Mouse (Mus musculus) adrenal gland, adult (tissue): ENCODE data around the gene Sh3yl1.

Source experiments
- DNase-seq, 2 experiments: peaks; one replicate each; pipeline ENCODE4 v3.0.0; 2022 to 2023; ENCODE audit warnings: low spot score in 1 of 2; ENCODE audit not compliant: inconsistent age in 2 of 2

The Sh3yl1 gene

DNA sequence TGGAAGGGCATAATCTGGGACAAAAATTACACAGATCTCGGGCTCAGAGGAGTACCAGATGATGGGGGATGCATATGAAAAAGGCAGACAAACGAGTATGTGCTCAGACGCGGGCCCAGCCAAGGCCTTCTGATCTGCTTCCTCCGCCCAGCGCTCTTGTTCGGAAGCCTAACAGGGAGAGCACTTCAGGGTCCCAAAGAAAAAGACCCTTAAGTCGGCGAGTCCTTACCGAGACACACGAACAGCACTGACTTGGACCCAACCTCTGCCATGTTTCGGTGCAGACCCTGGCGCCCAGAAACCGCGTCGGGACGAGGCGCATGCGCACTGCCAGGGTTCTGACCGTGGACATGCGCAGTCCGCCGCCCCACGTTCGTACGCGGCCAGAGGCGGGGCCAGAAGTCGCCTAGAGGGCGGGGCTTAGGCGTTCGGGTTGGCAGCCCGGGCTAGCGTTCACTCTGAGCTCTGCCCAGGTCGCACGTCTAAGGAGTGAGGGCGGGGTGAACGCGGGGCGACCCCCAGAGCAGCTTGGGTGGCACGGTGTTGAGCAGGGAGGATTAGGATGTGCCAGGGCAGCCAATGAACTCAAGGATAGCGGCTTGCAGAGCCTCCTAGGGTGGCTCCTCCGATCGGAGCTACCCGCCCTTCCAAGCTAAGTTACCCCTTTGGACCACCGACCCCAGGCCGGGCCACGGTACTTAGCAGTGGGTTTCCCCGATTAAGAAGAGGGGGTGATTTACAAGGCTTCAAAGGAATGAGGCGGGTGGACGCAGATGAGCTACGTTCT lies at the start of gene Sh3yl1, which contains the start of gene Acp1:
Gene Sh3yl1, plus strand, starts transcription at position 408 of the 787 bp plus-strand sequence.
Gene Acp1, minus strand, starts transcription at position 329 of the 787 bp plus-strand sequence.
- peak; percentile 96 to 99 for DNase-seq

DNA sequence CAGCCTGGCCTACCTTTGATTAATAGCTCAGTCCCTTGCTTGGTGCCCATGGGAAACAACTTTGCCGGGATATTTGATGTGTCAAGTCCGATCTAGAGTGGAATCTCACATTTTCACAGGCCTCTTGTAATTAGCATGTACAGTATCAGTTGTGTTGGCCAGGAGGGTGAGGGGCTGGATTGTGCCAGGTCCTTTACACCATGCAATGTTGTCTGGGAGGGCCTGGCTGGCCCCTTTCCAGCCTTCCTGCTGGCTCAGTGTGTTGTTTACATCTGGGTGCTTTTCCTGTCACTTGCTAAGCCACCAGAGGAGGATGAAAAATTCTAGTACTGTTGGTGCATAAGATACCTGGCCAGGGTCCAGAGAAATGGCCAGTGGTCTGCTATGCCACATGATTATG lies 47.1 kb upstream of the Sh3yl1 start:
- DNase-seq: no peak

DNA sequence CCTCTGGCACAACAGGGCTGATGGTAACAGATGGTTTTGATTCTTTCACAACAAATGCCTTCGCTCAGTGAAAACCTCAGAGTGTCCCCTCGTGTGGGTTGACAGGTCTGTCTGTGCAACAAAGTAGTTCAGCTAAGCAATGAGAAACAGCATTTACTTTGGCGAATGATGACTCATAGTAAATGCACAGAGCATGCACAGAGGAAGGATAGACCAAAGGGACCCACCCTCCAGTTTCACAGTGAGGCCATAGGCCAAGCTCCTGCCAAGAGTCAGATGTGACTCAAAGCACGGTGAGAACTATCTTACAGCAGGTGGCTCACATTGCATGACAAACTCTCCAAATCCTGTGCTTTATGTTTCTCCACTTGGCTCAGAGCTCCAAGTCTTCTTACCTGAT lies 45.7 kb upstream of the Sh3yl1 start:
- DNase-seq: no peak

DNA sequence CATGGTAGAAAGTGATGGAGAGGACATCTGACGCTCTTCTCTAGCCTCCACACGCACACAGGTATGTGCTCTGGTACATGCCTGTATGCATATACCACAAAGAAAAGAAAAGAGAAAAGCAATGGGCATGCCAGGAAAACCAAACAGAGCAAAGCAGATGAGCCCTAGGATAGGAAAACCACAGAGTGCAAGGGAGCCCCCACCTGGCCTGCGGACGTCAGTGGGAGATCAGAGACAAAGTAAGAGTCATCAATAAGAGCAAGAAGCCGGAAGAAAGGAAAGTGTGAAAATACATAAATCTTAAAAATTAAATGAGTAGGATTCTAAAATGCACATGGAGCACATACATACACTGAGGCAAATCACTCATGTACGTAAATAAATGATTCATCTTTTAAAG lies 32.0 kb upstream of the Sh3yl1 start:
- DNase-seq: no peak

DNA sequence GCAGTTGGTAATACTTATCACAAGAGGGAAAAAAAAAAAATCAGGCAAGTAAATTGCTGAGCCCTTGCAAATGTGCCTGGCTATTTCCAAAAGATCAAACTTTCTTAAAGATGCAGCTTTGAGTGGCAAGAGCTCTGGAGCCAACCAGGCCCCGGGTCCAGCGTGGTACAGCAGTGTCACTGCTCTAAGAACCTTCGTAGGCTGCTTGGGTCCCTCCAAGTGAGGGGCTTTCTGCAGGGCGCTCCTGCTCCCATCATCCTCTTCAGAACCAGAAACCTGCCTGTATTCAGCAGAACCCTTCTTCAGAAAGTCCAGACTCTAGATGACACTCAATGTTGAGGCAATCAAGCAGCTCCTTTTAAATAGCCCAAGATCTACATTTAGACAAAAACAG lies 27.9 kb upstream of the Sh3yl1 start:
- no peak for DNase-seq

DNA sequence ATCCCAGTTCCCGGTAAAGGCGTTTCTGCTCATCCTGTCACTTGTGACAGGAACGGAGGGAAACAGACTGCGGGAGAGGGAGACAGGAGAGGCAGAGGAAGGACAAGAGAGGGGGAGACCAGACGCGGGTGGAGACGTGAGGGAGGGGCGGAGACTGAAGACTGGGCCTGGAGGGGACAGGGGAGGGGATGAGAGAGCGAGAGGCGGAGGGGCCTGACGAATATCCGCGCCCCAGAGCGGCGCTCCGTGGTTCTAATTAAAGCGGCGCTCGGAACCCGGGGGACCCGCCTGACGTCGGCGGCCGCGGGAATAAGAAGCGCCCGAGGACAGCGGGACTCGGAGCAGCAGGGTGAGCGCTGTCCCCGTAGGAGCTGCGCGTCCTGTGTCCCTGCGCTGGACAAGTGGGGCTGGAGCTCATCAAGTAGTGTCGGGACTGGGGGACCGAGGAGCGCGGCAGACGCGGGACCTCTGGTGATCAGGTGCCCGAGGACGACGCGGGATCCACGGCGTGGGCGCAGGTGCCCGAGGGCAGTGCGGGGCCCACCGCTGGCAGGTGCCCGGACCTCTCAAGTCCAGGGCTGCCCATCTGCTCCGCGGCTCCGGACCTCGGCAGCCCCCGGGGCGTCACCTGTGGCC lies 27.4 kb upstream of the Sh3yl1 start, which contains the start of gene Alkal2:
Gene Alkal2, plus strand, starts transcription at position 337 of the 636 bp plus-strand sequence.
- peak in 1 of 2 experiments; percentile 39 for DNase-seq

DNA sequence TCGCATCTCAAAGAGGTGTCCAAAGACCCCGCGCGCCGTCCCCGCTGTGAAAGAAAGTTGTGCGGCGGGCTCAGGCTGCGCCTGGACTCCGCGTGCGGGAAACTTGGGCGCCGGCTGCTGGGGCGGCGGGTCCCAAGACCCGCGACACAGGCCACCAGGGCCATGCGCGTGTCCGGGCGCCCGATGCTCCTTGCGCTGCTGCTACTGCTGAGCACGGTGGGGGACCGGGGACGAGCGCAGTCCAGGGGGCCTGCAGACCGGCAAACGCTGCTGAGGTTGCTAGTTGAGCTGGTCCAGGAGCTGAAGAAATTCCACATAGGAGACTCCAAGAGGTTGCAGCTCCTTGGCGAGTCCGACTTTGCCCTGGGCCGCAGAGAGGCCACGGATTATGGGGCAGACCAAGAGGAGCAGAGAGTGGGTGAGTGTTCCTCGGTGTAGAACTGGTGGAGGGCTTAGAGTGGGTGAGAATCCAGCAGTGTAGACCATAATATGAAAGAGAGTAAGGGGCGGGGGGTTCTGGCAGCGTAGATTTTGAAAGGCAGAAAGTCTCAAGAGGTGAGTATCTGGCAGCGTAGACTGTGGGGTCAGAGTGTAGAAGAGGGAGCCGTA lies 26.7 kb upstream of the Sh3yl1 start:
- DNase-seq: no peak

DNA sequence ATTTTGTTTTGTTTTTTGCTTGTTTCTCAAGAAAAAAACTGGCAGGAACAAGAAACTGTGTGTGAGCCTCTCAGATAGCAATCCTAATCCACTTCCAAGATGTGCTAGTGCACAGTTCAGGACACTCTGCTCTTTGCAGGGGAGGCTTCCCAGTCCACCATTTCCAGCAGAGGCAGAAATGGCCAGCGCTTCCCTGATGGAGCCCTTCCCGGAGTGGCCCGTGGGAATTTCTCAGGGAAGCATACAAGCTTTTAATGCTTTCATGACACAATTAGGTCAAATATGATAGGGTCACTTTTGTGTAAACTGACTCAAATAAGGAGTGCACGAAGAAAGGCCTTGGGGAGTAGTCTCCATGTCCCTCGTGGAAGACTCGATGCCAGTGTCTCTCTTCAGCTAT lies 25.6 kb upstream of the Sh3yl1 start:
- DNase-seq: peak in 1 of 2 experiments; percentile 33

DNA sequence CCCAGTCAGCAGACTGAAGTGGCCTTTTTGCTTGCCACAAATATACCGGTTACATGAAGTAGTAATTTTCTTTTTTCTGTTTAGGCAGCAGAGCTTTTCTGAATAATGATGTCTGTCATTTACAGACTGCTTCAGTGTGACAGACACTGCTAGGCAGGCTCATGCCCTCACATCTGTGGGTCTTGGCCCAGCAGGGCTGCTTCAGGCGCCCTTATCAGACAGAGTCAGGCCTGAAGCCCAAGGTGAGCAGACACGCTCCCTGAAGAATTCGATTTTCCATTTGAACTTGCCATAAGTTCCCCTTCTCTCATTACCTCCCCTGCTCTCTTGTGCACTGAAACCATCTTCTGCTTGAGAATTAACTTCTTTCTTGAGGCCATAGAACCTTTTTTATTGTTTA lies 23.5 kb upstream of the Sh3yl1 start:
- no peak for DNase-seq

DNA sequence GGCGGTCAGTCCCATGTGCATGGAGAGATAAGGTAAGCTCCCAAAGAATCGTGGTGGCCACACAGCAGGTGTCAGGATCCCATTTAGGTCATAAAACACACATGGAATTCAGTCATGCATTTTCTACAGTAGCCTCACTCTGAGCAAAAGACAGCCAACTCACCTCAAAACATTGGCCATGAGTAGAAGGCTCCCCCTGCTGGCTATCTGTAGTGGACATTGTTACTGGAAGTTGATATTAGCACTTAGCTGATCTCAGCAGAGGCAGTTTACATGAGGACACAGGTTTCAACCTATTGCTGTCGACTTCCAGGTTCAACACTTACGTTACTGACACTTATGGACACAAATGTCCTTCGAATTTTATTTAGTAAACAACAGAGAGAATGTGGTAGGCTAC lies 21.4 kb upstream of the Sh3yl1 start:
- DNase-seq: peak; percentile 30 to 86

DNA sequence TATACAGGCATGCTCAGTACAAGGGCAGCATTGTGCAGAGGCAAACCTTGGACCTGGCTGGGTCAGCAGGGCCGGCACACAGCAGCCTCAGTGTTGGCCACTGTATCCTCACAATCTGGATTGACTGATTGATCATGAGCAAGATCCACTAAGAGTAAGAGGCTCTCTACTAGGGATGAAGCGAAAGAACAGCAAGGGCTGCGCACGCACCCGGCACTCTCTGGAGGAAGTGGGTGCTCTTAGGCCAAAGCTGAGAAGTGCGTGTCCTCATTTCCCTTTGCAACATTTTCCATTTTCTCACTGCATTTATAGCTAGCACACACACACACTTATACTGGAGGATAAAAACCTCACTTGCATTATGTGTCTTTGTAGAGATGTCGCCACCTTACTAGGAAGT lies 20.0 kb upstream of the Sh3yl1 start:
- DNase-seq: no peak

DNA sequence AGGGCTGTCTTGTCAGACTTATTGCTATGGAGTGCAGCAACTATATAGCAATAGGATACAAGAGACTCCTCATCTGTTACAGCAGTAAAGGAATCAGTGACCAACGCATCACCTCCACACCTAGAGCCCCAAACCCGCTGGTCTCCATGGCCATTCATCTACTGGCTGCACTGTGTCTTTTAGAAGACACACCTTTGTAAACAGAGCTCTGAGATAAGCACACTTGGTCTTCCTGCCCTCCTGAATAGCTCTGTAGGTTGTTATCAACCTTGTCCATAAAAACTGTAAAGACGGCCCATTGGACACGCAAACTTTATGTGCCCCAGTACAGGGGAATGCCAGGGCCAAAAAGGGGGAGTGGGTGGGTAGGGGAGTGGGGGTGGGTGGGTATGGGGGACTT lies 14.4 kb upstream of the Sh3yl1 start:
- no peak for DNase-seq

DNA sequence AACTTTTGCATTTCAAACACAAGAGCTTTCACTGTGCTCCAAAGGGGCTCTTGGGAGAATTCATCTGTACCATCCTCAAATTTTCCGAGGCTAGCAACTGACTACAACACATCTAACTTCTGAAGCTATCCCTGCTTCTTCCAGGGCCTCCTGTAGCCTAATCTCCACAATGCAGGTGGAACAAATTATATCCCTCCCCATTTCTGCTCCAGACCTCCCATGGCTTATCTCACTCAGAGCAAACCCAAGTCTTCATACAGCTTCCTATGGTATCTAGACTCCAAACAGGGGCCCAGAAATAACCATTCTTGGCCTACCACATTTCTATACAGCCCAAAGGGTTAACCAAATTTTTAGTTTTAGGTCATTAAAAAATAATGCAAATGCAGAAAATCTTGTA lies 2.8 kb upstream of the Sh3yl1 start:
- no peak for DNase-seq

DNA sequence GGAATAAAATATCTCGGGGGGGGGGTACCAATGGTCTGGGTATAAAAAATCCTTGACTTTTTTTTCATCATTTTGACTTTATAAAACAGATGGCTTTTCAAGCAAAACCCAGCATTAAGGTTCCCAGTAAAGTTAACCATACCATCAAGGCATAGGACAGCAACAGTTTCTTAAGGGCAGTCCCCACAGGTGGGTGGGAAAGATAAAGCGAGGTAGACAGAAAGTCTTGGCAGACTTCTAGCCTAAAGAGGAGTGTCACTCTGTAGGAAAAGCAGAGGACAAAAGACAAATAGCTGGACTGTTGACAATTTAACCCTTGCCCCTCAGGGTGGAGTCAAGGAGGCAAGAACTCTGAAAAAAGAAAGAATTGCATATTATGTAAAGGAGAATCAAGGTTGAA lies 1.6 kb upstream of the Sh3yl1 start:
- no peak for DNase-seq

DNA sequence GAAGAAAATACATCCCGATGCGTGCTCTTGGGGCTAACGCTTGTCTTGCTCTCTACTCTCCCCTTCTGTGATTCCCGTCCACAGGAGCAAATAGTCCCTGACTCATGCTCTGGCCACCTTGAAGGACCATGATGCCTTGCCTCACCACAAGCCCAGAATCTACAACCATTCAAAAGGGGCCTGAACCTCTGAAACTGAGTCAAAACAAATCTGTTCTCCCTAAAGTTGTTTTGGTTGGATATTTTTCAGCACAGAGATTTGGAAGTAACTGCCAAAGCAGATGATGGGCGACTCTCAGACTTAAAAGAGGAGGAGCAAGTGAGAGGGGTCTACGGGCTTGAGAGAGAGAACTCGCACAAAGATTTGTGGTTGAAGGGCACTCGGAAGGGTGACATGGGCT lies 608 bp upstream of the Sh3yl1 start:
- DNase-seq: no peak

DNA sequence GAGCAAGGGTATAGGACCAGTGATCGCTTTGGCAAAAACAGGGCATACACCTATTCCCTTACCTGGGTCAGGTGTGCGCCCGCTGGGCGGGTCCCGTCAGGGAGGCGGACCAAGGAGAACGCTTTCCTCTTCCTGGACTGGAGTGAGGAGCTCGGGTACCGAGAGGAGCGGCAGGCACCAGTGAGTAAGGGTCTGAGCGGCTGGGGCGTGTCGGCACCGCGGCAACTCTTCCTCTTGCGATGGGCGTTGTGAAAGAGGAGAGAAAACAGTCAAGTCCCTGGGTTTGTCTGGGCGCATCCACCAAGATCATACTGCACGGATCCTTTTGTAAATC lies 547 bp downstream of the Sh3yl1 start:
- DNase-seq: peak in 1 of 2 experiments; percentile 45

DNA sequence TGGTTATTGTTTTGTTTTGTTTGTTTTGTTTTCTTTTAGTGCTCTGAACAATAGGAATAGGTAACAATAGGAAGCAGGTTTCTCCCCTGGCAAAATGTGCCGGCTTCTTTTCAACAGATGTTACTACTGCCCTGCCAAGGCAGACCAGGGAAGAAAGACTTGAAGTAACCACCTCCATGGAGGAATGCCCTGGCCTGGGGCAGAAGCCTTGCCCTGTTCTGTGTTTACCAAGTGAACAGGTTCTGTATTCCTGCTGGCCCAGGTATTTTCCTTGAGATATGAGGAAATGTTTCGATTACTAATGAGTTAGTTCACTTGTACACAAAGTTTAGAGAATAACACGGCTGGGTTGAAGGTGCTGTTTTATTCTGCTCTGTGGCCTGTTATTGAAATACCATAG lies 1.4 kb downstream of the Sh3yl1 start:
- no peak for DNase-seq

DNA sequence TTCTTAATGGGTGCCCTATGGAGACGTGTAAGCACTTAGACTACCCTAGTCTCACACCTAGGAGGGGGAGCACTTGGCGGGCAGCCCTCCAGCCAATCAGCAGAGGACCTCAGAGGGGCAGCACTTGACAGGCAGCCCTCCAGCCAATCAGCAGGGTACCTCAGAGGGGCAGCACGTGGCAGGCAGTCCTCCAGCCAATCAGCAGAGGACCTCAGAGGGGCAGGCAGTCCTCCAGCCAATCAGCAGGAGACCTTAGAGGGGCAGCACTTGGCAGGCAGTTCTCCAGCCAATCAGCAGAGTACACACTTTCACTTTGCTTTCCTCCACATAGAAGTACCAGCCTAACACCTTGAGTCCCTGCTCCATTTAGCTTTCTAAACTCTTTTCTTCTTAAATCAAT lies 10.9 kb downstream of the Sh3yl1 start:
- DNase-seq: no peak

DNA sequence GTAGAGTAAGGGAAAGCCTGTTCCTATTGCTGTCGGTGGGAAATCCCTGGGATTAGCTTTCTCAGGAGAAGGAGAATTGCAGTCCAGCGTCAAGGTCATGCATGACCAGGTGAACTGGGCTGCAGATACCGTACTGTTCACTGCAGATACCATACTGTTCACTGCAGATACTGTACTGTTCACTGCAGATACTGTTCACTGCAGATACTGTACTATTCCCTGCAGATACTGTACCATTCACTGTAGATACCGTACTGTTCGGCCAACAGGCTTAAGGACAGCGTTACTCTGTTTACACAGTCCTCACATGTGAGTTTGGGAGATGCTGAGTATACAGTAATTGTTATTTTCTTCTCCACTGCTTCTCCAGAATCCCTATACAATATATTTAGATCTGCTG lies 16.7 kb downstream of the Sh3yl1 start:
- no peak for DNase-seq

DNA sequence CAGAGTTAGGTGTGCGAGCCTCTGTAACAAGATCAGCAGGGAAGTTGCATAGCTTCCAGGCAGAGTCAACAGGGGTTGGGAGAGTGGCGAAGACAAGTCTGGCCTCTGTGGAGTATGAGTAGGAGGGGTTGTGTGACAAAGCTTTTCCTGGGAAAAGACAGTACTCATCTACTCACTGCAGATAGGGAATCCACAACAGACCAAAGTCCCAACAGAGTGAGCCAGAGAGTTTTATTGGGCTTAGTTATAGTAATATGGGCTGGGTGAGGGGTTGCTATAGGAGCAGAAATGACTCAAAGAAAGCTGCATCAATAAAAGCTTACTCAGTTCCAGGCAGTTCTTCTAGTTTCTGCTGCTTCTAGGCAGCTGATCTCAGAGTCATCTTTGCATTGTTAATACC lies 21.8 kb downstream of the Sh3yl1 start:
- DNase-seq: no peak

DNA sequence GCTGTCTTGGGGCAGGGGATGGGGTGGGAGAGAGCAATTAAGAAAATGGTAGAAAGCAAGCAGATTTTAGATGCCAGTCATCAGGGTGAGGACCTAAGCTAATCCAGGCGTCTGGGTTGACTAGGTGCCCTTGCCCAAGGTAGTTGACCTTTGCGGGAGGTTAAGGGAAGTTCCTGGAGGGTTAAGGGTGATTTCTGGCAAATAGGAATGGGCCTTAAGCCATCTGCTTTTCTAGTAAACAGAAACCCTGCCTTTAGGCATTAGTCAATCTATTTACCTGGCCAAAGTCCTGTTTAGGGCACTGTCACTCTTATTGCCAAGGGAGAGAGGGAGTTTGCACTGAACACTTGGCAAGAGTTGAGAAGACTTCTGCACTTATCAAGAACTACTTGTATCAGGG lies 25.4 kb downstream of the Sh3yl1 start:
- DNase-seq: no peak
